Mouse (Mus musculus): ENCODE measurements around the gene Rundc1.

- TF ChIP-seq POLR2A (IDR thresholded peaks at IDR 0.05; ENCODE audit: low read depth, low read length), result no peak
- TF ChIP-seq CTCF (conservative IDR thresholded peaks at IDR 0.05; ENCODE audit: insufficient read depth, insufficient read length, low read depth, low read length), result no peak
These were observed 1.3 kb downstream of the Rundc1 start for GRCm38 (mm10) chr11:101426165-101426564.
